Mouse (Mus musculus): ENCODE measurements around the gene Majin. TPM values are rescaled to one million over a fixed set of nuclear protein-coding genes. Genes with fewer than 3 reads are reported as not detected.

The Majin gene
- polyA plus RNA-seq, 1 experiment = 20.7 TPM

- H3K4me3 ChIP-seq (ENCODE audit: control insufficient read depth, low read depth, low read length) = peak overlapping the region; percentile 55; the same call in 1 of the 2 replicates
- H3K27me3 ChIP-seq (ENCODE audit: control insufficient read depth, insufficient read depth, low read length) = no peaks in the 10 kb centered on the region
- TF ChIP-seq CTCF (IDR thresholded peaks at IDR 0.05; ENCODE audit: control insufficient read depth, insufficient read depth, insufficient replicate concordance, low read depth, low read length) (no peak), POLR2A (IDR thresholded peaks at IDR 0.05; ENCODE audit: control insufficient read depth, low read depth, low read length) (no peak)
Observed at GRCm38 (mm10) chr19:6273592-6273991, 89.4 kb downstream of the Majin start.

More at GRCm38 (mm10) chr19:6273592-6273991, 89.4 kb downstream of the Majin start:
- Histone ChIP-seq H3K27ac (ENCODE audit: control insufficient read depth, insufficient read depth, low read depth, low read length) (no peak overlapping the region), H3K4me1 (ENCODE audit: control insufficient read depth, insufficient read depth, low read length) (peaks cover 10% of the 10 kb centered on the region), H3K36me3 (ENCODE audit: control insufficient read depth, insufficient read depth, low read length) (no peaks in the 10 kb centered on the region; the same call in 1 of the 2 replicates)

Other genes starting within 250 kb of the Majin start
- 31.4 and 32.0 TPM in 2 replicates for gene Pola2, start 220.2 kb upstream of the Majin start, polyA plus RNA-seq (2012; rRNA removed)
- gene Slc22a20, start 198.2 kb upstream of the Majin start, polyA plus RNA-seq (2012; rRNA removed) = 0.06 TPM in 1 of 2 replicates, not detected in the other
- gene Capn1, start 168.5 kb upstream of the Majin start, polyA plus RNA-seq (2012; rRNA removed) = 2.5 and 3.4 TPM in 2 replicates
- gene Syvn1, start 137.8 kb upstream of the Majin start, polyA plus RNA-seq (2012; rRNA removed) = 30.5 and 33.3 TPM in 2 replicates
- gene Mrpl49, start 126.6 kb upstream of the Majin start, polyA plus RNA-seq (2012; rRNA removed) = 9.5 and 9.8 TPM in 2 replicates
- 605 and 748 TPM in 2 replicates for gene Fau, start 126.5 kb upstream of the Majin start, polyA plus RNA-seq (2012; rRNA removed)
- 742 and 891 TPM in 2 replicates for gene Znhit2, start 123.2 kb upstream of the Majin start, polyA plus RNA-seq (2012; rRNA removed)
- gene Tm7sf2, start 116.0 kb upstream of the Majin start, polyA plus RNA-seq (2012; rRNA removed) = 26.0 and 26.5 TPM in 2 replicates
- 48.4 and 52.1 TPM in 2 replicates for gene Vps51, start 107.2 kb upstream of the Majin start, polyA plus RNA-seq (2012; rRNA removed)
- gene Tmem262, start 104.4 kb upstream of the Majin start, polyA plus RNA-seq (2012; rRNA removed) = 190 and 219 TPM in 2 replicates
- 3.5 and 5.6 TPM in 2 replicates for gene Gm28374, start 102.1 kb upstream of the Majin start, polyA plus RNA-seq (2012; rRNA removed)
- 61.1 and 70.2 TPM in 2 replicates for gene Zfpl1, start 99.4 kb upstream of the Majin start, polyA plus RNA-seq (2012; rRNA removed)
- gene Cdca5, start 99.4 kb upstream of the Majin start, polyA plus RNA-seq (2012; rRNA removed) = 20.9 and 22.0 TPM in 2 replicates
- gene AC131692.1, start 90.0 kb upstream of the Majin start, polyA plus RNA-seq (2012; rRNA removed) = 78.6 and 90.7 TPM in 2 replicates
- gene Naaladl1, start 78.6 kb upstream of the Majin start, polyA plus RNA-seq (2012; rRNA removed) = 4.0 TPM in 2 replicates
- gene Sac3d1, start 65.7 kb upstream of the Majin start, polyA plus RNA-seq (2012; rRNA removed) = 22.3 and 26.8 TPM in 2 replicates
- gene Snx15, start 56.1 kb upstream of the Majin start, polyA plus RNA-seq (2012; rRNA removed) = 13.7 and 15.7 TPM in 2 replicates
- gene Batf2, start 43.4 kb upstream of the Majin start, polyA plus RNA-seq (2012; rRNA removed) = 0.83 and 1.1 TPM in 2 replicates
- 61.5 and 65.5 TPM in 2 replicates for gene Arl2, start 42.8 kb upstream of the Majin start, polyA plus RNA-seq (2012; rRNA removed)
- 3.8 and 4.3 TPM in 2 replicates for gene Gpha2, start 42.0 kb downstream of the Majin start, polyA plus RNA-seq (2012; rRNA removed)
- gene Ppp2r5b, start 51.5 kb downstream of the Majin start, polyA plus RNA-seq (2012; rRNA removed) = 4.6 TPM in 2 replicates
- 40.2 and 40.5 TPM in 2 replicates for gene Atg2a, start 57.3 kb downstream of the Majin start, polyA plus RNA-seq (2012; rRNA removed)
- 521 and 642 TPM in 2 replicates for gene Ehd1, start 92.3 kb downstream of the Majin start, polyA plus RNA-seq (2012; rRNA removed)
- 5.3 and 5.4 TPM in 2 replicates for gene Cdc42bpg, start 122.1 kb downstream of the Majin start, polyA plus RNA-seq (2012; rRNA removed)
- 24.6 and 24.8 TPM in 2 replicates for gene Men1, start 150.6 kb downstream of the Majin start, polyA plus RNA-seq (2012; rRNA removed)
- gene Map4k2, start 156.7 kb downstream of the Majin start, polyA plus RNA-seq (2012; rRNA removed) = 21.4 and 24.8 TPM in 2 replicates
- 167 and 174 TPM in 2 replicates for gene Sf1, start 179.3 kb downstream of the Majin start, polyA plus RNA-seq (2012; rRNA removed)
- 6.9 and 7.6 TPM in 2 replicates for gene Pygm, start 200.0 kb downstream of the Majin start, polyA plus RNA-seq (2012; rRNA removed)
- gene Rasgrp2, start 215.0 kb downstream of the Majin start, polyA plus RNA-seq (2012; rRNA removed) = 8.2 and 8.4 TPM in 2 replicates
- gene Nrxn2, start 234.3 kb downstream of the Majin start, polyA plus RNA-seq (2012; rRNA removed) = 2.5 and 3.2 TPM in 2 replicates

All from testis, adult 2 months (tissue).